Mouse (Mus musculus) bone marrow macrophage, adult 2 months (primary cell): ENCODE data around the gene Crocc. TPM values are rescaled to one million over a fixed set of nuclear protein-coding genes. Genes with fewer than 3 reads are reported as not detected.
A peak's percentile ranks its signal among the peaks of the same experiment; 100 is the strongest.

Experiments
- H3K27ac ChIP-seq: 2 replicates; pipeline ENCODE4 v1.5.1; 2012; ENCODE audit warnings: low read depth, low read length; ENCODE audit not compliant: insufficient read depth
- H3K4me1 ChIP-seq: 2 replicates; pipeline ENCODE4 v1.6.1; 2012; ENCODE audit warnings: low read length; ENCODE audit not compliant: control insufficient read depth, insufficient read depth
- H3K4me3 ChIP-seq: 2 replicates; pipeline ENCODE4 v1.5.1; 2012; ENCODE audit warnings: mild to moderate bottlenecking, low read length, moderate library complexity; ENCODE audit not compliant: insufficient read depth
- CTCF ChIP-seq: IDR thresholded peaks from 2 replicates; pipeline ENCODE4 v1.5.1; 2012; ENCODE audit warnings: low read depth, mild to moderate bottlenecking, low read length, moderate library complexity
- POLR2A ChIP-seq: IDR thresholded peaks from 2 replicates; pipeline ENCODE4 v1.6.1; 2012; ENCODE audit warnings: mild to moderate bottlenecking, low read depth, low read length, borderline replicate concordance
- polyA plus RNA-seq: library from polyadenylated mRNA; stranded (reverse); fragments of >200 nt; gene quantifications from 2 replicates; pipeline ENCODE4 v1.2.4, GENCODE M21; 2012; ENCODE audit not compliant: missing spikeins, insufficient read depth, insufficient read length

Crocc gene
- polyA plus RNA-seq, result 6.9 and 8.1 TPM in 2 replicates

DNA sequence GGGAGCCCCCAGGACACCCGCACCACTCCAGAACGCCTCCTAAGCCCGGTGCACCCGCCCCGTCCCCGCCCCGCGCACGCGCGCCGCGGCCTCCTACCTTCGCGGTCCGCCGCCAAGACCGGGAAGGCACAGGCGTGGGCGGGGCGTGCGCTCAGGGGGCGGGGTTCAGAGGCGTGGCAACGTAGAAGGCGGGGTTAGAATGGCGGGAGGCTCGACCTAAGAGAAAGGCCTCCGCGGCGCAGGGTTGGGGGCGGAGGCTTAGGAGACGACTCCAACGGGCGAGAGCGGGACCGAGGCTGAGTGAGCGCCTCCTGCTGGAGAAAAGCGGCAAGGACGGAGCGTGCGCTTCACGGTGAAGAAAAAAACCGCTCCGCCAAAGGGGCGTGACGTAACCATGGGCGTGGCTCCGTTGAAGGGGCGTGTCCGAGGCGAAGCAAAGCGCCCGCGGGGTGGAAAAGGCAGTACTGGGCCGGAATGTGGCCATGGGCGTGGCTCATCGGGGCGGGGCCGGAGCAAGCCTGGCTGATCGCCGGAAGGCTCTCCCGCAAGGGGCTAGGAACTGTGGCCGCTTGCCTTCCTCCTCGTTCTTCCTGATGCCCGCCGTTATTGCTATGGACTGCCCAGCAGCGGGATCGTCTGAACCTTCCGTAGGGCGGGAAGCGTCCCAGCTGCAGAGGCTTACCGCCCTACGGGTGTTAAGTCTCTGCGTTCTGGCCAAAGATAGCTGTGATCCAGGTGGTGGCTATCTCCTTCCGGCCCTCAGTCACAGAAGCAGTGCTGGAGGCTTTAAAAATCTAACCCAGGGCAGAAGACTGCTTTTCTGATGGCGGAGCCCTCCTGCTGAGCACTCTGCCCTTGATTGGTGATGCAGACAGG lies at the start of gene Crocc:
Gene Crocc, minus strand, starts transcription at position 125 of the 876 bp plus-strand sequence.
- H3K4me1 ChIP-seq, result peaks cover 6% of the 10 kb centered on the region
- peak; percentile 28; the same call in 1 of the 2 replicates for TF ChIP-seq CTCF
- no peak for TF ChIP-seq POLR2A
- peak within 1 kb of the TSS; percentile 83 for H3K4me3 ChIP-seq
- peak within 1 kb of the TSS; percentile 70 for H3K27ac ChIP-seq

DNA sequence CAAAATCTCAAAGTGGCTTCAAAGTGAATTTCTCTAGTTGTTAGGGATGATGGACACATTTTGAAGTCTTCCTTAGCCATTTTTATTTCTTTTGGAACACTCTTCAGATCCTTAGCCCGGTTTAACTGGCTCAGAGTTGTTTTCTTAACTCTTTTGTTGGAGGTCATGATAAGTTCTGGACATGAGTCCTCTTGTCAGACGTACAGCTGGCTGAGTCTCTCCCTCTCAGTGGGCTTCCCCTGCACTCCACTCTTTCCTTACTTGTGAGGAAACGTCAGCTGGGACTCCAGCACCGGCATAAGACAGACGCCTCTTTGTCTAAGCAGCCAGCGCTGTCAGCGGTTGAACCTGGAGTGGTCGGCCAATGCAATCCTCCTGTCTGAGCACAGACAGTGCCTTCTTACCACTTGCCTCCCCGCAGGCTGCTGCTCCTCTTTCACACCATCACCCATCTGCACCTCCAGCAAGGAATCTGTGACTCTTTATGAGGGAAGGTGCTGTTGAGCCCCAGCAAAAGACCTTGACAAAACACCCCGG lies 47.9 kb upstream of the Crocc start:
- Histone ChIP-seq H3K4me1 (peaks cover 8% of the 10 kb centered on the region), H3K4me3 (no peak overlapping the region), H3K27ac (no peak overlapping the region)
- TF ChIP-seq POLR2A (no peak), CTCF (no peak)

DNA sequence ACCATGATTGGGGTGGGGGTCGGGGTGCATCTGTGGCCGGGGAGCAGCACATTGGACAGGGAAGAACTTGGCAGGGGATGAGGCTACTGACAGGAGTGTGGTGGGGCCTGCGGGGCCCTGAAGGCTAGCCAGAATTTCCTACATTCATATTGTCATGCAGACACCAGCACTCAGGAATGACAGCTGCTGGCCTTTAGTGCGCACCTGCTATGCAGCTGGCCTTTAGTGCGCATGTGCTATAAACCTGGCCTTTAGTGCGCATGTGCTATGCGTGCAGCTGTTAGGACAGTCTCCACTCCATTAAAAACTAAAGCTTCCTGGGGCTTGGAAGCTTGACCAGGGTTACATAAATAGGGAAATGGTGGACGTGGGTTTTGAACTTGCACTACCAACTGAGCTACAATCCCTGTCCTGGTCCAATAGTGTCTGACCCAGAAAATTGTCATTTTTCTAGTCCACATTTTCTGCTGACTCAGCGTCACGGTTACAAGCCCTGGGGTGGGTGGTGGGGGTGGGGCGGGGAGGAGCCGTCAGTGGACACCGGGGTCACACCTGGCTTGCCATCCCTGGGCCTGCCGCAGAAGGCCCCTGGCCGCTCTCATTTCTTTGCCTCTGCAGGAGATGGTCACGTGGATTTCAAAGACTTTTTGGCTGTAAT lies 46.3 kb upstream of the Crocc start:
- Histone ChIP-seq H3K27ac (no peak overlapping the region), H3K4me3 (no peak overlapping the region), H3K4me1 (peaks cover 8% of the 10 kb centered on the region)
- TF ChIP-seq POLR2A, result no peak

DNA sequence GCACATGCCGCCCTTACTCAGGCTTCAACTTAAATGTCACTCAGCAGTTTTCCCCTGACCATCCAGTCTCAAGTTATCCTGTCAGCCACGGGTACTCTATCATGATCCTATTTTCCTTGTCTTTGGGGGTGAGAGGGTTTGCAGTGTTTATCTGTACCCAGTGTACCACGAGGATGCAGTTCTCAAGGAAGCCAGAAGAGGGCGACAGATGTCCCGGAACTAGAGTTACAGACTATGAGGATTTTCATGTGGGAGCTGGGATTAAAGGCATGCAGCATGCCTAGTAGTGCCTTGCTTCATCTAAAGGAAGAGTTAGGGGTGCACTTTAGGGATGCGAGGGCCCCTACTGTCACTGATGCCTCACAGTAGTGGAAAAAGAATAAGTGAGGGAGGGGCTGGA lies 41.5 kb upstream of the Crocc start:
- TF ChIP-seq CTCF, result peak; percentile 28; the same call in 1 of the 2 replicates
- TF ChIP-seq POLR2A, result no peak

DNA sequence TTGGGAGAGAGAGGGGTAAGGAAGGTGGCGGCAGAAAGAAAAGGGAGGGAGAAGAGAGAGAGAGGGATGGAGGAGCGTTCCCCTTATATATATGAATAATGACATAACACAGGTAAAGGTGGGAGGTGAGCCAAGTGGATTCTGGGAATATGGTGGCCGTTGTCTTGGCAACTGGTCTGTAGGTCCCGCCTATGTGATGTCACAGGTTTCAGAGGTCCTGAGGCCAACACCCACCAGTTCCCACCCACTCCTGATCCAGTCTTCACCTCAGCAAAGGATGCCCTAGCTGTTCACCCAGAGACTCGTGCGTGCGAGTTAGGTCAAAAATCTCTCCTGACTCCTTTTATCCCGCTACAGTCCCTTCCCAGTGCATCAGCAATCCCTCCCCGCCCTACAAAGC lies 40.9 kb upstream of the Crocc start:
- H3K4me1 ChIP-seq, result peaks cover 13% of the 10 kb centered on the region
- H3K27ac ChIP-seq, result no peak overlapping the region
- no peak for TF ChIP-seq CTCF
- TF ChIP-seq POLR2A, result no peak
- H3K4me3 ChIP-seq, result no peak overlapping the region

More for the DNA sequence above, 41.5 kb upstream of the Crocc start:
- no peak overlapping the region for H3K27ac ChIP-seq
- no peak overlapping the region for H3K4me3 ChIP-seq
- peaks cover 13% of the 10 kb centered on the region for H3K4me1 ChIP-seq

DNA sequence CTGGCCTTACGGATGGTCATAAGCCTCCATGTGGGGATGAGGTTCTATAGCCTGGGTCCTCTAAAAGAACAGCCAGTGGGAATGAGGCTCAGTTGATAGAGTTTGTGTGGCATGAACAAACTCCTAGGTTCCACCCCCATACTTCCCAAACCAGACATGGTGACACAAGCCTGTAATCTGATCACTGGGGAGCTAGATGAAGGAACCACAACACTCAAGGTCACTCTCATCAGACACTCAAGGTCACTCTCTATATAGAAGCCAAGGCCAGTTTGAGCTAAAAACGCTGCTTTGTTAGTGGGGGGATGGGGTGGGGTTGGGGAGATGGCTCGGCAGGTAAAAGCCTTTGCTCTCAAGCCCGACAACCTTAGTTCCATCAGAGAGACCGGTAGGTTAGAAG lies 39.6 kb upstream of the Crocc start:
- H3K27ac ChIP-seq, result no peak overlapping the region
- H3K4me1 ChIP-seq, result peaks cover 5% of the 10 kb centered on the region
- TF ChIP-seq CTCF (no peak), POLR2A (no peak)
- H3K4me3 ChIP-seq, result no peak overlapping the region

DNA sequence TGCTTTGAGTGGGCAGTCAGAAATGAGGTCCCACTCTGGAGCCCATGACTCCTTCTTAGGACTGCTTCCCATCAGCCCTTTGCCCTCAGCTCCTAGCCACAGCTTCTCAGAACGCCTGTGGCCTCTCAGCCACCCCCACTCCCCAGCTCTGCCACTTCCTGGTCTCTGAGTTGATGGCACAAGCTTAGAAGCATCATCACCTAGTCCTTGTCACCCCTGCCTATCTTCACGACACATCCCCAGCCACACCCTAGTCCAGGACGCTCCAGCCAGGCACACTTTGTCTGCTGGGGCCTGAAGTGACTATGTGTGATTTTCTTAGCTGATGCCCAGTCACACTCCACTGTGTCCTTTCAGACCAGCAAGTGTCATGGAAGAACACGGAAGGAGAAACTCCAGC lies 38.6 kb upstream of the Crocc start:
- Histone ChIP-seq H3K4me3 (no peak overlapping the region), H3K4me1 (peaks cover 5% of the 10 kb centered on the region), H3K27ac (no peak overlapping the region)
- TF ChIP-seq CTCF, result no peak
- no peak for TF ChIP-seq POLR2A

DNA sequence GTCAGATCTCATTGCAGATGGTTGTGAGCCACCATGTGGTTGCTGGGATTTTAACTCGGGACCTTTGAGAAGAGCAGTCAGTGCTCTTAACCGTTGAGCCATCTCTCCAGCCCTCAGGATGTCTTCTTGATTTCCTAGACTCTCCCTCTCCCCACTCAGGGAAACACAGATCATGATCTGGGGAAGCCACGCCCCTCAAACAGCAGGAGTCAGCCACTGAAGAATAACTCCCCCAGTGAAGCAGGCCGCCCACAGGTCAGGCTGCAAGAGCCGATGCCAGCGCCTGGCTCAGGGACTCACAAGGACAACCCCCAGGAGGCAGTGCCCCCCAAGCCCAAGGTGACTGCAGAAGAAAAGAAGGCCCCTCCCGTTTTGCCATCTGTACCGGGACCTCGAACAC lies 36.4 kb upstream of the Crocc start:
- no peak overlapping the region for H3K27ac ChIP-seq
- TF ChIP-seq CTCF (no peak), POLR2A (no peak)
- peaks cover 5% of the 10 kb centered on the region for H3K4me1 ChIP-seq
- H3K4me3 ChIP-seq, result no peak overlapping the region

DNA sequence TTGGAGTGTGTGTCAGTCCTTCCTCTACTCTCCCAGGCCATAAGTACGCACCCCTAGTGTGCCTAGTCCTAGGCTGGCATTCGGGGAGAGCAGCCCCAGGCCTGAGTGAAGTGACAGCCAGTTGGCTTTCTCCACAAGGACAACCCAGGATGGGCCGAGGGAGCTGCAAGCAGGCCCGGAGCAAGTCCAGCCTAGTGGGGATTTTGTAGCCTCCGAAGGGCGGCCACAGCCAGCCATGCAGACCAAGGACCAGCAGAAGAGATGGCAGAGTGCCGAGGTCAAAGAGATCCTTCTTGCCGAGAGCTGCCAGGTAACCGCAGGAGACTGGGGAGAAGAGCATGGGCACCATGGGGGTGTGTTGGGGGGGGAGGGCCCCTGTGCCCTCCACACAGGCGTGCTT lies 34.7 kb upstream of the Crocc start:
- Histone ChIP-seq H3K4me3 (no peak overlapping the region), H3K4me1 (peaks cover 5% of the 10 kb centered on the region), H3K27ac (no peak overlapping the region)
- TF ChIP-seq CTCF (no peak), POLR2A (no peak)

DNA sequence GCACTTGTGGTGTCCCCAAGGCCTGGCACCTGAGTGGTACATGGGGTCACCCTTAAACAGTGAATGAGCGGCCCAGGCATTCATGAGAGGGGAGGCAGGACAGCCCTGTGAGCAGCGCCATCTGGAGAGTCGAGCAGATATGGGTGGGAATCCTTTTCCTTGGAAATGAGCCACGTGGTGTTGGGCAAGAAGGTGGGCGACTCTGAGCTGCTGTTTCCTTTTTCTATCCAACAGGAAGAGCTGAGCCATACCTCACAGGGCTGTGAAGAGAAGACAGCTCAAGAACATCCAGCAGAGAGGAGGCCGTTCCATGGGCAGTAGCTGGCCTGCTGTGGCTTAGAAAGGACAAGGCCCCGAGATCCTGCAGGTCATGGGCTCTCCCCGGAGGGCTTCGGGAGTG lies 28.4 kb upstream of the Crocc start:
- Histone ChIP-seq H3K4me1 (no peaks in the 10 kb centered on the region), H3K4me3 (no peak overlapping the region), H3K27ac (no peak overlapping the region)
- no peak for TF ChIP-seq POLR2A
- no peak for TF ChIP-seq CTCF
